Mouse (Mus musculus) cerebellum, adult 2 months (tissue): ENCODE measurements at regions not wholly inside any gene's neighbourhood (a gene's known extent, or its start where the extent isn't known, plus 50 kb on each side); places are given as distances from the start of the nearest gene placed in this dataset.

Experiments used
- CTCF ChIP-seq: fragments of 200-500 bp; IDR thresholded peaks from 2 replicates; pipeline ENCODE4 v1.5.1; 2011; ENCODE audit warnings: low read depth, mild to moderate bottlenecking, control low read depth, low read length, moderate library complexity, borderline replicate concordance; ENCODE audit not compliant: insufficient read depth
- POLR2A ChIP-seq: fragments of 200-500 bp; IDR thresholded peaks from 2 replicates; pipeline ENCODE4 v1.6.1; 2011; ENCODE audit warnings: low read length, control low read depth, borderline replicate concordance; ENCODE audit not compliant: insufficient read depth

GRCm38 (mm10) chr13:75204417-75204816 is 114.8 kb downstream of the Pcsk1 start:
- TF ChIP-seq CTCF (peak; percentile 34; the same call in 1 of the 2 replicates), POLR2A (no peak)
